Mouse (Mus musculus) NIH3T3 (cell line): Measurements from ENCODE around the gene Olfr473.
"Not testable (repeated sequence)": the region's sequence is repeated elsewhere in the genome, so short reads cannot be mapped to it uniquely, and the experiment has no call there.

ENCODE experiments used
- DNase-seq: peaks from one replicate; pipeline ENCODE4 v3.0.0-alpha.2; 2012; ENCODE audit warnings: low read depth

Gene Olfr473

GRCm38 (mm10) chr7:107930146-107930545, at the start of gene Olfr473:
Olfr473 (plus strand) TSS chr7:107930446.
- DNase-seq, result no peak

DNA sequence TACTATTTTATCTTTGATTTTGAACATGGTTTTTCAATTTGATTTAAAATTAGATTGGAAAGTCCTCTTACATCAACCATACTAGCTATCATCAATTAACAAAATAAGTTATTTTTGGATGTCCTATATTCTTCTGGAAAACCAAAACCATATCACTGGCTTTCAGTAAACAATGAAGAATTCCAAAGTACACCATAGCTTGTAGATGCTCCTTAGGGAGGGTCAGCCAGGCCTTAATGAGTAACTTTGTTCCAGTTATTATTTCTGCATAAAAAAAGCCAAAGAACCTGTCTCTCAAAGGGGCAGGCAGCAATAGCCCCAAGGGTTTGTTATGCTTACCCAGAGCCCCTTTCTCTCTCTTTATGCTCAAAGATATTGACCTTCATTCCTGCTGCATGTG, 32.6 kb upstream of the Olfr473 start, which contains the start of gene Olfr472:
Gene Olfr472 (plus strand): TSS at position 301 of the 400 bp plus-strand sequence.
- no peak for DNase-seq

DNA sequence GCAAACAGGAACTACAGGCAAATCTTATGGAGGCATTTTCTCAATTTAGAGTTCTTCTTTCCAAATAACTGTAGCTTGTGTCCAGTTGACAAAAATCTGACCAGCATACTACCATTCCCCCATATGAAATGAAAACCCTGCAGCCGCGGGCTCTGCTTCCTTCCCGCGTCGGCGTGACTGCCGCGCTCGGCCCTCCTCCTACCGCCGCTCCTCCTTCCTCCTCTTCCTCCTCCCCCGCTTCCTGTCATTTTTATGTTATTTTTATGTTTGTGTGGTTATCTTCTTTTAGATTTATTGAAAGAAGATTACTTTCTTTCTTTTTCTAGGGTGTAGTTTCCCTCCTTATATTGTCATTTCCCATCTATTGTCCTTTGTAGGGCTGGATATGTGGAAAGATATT, 22.3 kb downstream of the Olfr473 start:
- not testable (repeated sequence) for DNase-seq

GRCm38 (mm10) chr7:107954343-107954742, 24.1 kb downstream of the Olfr473 start, which contains the start of gene Olfr474:
Olfr474 (plus strand) TSS chr7:107954643.
- DNase-seq, result no peak

DNA sequence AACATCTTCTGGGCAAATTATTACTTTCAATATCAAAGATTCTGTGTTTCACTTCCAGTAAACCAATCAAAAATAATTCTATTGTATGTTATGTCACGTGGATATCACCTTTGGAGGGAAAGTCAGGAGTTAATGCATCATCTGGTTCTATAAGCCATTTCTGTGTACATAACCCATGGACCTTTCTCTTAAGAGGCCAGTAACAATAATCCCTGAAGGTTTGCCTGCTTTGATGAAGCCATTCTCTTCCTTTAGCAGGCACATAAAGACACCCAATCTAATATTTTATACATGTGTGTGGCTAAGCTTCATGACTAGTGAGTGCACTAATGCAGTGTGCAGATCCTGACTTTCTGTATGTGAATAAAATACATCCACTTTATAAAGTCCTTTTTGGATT, 34.3 kb downstream of the Olfr473 start, which contains the start of gene Olfr476:
Gene Olfr476 (plus strand): TSS at position 301 of the 400 bp plus-strand sequence.
- DNase-seq, result no peak
